Mouse (Mus musculus) A20 (cell line): Measurements from ENCODE around the gene Bag6.

Experiments used
- DNase-seq: peaks from one replicate; pipeline ENCODE4 v3.0.0-alpha.2; 2011; ENCODE audit warnings: low read depth, low spot score

The Bag6 gene

DNA sequence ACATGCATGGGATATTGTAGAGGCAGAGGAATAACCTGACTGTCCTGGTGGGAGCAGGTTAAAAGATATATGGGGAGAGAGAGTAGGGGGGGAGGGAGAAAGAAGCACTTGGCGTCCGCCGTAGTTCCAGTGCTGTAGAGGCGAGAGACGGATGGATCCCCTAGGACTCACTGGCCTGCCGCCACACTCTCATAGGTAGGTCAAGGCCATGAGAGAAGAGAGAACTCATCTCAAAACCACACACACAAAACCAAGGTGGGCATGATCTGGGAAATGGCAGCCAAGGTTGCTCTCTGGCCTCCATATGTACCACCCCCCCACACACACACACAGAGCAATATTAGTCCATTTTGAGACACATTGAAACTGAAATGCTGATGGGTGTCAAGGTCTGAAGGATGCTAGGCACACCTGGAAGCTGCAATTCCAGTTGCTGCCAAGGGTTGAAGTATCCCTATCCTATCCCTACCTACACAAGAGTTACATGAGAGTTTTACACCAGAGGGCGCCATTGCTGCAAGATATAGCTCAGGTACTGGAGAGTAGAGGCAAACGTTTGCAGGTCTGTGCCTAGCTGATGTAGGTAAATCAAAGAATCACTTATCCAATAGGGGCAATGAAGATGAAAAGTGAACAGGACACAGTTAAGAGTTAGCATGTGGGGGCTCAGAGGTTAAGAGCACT, 31.5 kb downstream of the Bag6 start:
- peak; percentile 88 for DNase-seq

DNA sequence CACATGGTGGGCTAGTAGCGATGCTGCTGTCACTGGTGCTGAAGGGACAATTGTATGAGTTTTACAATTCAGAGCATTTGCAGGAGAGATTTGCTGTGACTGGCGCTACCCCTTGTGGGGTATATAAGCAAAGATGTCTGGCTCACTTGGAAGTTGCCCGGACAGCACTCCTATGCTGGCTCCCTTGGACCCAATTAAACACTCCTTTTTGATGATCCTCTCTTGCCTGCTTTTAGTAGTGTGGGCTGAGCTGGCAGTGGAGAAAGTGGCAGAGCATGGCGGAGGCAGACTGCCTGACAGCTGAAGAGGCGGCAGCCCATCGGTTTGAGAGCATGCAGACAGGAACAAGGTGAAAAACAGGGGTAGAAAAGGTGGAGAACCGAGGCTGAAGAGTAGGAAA, 32.8 kb downstream of the Bag6 start:
- DNase-seq = no peak

DNA sequence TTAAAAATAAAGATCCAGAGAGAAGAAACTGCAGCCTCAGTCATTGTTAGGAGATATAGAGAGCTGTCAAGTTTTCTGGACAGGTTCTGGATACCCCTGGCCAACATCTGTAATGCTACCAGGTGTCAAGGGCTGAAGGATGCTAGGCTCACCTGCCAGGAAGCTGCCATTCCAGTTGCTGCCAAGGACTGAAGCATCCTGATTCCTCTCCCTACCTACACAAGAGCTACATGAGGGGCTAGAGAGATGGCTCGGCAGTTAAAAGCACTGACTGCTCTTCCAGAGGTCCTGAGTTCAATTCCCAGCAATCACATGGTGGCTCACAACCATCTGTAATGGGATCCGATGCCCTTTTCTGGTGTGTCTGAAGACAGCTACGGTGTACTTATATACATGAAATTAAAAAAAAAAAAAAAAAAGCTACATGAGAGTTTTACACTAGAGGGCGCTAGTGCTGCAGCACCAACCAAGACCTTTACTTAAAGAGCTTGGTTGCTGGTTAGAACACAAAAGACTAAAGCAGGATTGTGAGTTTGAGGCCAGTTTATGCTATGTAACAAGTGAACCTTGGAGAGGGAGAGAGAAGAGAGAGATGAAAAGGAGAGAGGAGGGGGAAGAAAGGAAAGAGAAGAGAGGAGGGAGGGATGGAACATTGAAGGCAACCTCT, 33.7 kb downstream of the Bag6 start:
- peak; percentile 84 for DNase-seq

DNA sequence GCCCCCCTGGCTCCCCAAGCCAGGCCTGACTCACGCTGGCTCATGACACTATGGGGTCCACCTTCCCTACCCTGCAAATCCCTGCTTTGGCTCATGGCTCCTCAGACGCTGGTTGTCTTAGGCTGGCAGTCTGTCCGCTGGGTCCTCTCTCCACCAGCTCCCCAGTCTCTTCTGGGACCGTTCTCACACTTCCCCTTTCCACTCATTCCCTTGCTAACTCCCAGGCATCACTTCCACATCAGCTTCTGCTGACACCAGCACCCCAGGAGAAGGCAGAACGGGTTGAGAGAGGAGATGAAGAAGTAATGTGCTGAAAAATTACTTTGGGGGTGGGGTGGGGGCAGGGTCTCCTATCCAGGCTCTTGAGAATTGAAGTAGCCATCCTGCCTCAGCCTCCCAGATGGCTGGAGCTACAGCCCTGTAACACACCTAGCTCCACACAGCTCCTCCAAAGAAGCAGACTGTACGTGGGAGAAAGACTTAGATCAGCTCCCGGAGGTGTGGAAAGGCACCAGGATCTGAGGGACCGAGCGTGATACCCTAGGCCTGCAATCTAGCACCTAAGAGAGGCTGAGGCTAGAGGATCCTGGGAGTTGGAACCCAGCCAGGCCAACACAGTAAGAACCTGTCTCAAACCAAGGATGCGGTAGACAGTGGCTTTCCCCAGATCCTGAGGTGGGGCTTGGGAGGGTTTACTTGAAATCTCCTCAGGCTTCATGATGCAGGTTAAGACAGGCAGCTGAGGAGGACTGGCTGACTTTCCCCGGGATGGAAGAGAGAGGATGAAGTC, 37.7 kb downstream of the Bag6 start:
- DNase-seq = peak; percentile 73

DNA sequence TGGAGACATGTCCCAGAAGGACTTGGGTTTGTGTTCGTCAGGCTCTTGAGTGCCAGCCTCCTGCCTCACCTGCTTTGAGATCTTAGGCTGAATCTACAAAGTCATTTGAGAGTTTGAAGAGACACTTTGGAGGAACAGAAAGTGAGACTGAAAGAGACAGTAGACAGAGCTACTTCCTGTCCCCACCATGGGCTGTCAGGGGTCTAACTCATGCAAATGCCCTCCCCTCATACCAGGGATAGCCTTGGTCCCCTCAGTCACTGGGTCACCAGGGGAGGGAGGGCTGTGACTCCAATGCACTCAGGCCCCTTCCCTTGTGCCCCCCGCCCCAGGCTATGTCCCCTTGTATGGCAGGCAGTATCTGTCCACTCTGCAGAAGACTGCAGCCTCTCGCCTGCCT, 38.4 kb downstream of the Bag6 start:
- peak; percentile 91 for DNase-seq

DNA sequence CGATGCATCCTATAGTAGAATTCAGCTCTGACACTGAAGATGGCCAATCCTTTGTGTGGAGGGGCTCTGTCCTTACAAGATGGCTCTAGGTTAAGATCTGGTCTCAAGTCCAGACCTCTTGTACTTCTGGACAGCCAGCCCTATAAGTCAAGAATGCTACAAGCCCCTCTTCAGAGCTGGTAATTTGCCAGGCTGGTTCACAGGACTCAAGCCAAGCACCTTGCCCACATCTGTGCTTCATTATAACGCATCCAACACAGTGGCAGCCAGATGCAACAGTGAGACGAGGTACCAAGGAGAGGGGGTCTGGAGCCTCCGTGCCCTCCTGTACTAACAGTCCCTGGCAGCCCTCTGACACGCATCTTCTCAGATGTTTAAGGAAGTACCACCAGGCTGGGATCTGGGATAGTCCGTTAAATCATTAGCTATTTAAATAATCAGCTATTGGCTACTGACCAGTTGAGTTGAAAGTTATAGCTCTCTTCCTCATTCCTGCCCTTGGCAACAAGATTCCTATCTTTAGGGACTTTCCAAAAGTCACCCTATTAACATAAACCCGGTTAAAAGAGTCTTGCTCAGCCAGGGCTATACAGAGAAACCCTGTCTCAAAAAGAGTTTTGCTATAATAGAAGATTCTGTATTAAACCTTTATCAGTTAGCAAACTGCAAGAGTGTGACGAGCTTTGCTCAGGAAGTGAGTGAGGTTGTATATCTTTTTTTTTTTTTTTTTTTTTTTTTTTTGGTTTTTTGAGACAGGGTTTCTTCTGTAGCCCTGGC, 39.4 kb downstream of the Bag6 start:
- DNase-seq = peak; percentile 74

DNA sequence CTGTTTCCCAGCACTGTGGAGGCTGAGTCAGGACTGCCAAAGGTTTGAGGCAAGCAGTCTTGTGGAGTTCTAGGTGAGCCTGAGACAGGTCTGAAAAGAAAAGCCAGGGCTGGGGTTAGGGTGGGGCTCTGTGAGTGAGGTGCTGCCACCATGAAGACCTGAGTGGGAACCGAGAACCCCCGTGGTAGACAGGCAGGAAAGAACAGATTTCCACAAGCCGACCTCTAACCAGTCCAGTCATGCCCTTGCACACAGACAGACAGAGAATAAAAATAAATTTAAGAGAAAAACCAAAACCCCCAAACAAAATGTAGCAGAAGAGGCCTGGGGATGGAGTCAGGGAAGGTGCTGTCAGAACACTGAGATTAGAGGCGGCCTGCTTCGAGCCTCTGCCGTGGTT, 40.4 kb downstream of the Bag6 start:
- DNase-seq = no peak

DNA sequence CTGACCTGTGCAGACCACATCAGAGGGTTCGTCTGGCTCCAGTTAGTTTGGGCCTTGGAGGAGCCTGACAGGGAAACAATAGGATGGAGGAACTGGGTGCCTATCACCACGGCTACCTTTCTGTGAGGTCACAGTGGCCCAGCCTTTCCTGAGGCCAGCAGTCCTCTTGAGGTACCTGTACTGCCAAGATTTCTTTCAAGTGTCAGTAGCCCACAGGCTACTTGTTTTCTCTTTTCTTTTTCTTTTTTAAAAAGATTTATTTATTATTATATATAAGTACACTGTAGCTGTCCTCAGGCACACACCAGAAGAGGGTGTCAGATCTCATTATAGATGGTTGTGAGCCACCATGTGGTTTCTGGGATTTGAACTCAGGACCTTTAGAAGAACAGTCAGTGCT, 41.0 kb downstream of the Bag6 start, which contains the start of gene Aif1:
TSS of gene Aif1 (minus strand) at position 101 of the 400 bp plus-strand sequence.
- DNase-seq = no peak

DNA sequence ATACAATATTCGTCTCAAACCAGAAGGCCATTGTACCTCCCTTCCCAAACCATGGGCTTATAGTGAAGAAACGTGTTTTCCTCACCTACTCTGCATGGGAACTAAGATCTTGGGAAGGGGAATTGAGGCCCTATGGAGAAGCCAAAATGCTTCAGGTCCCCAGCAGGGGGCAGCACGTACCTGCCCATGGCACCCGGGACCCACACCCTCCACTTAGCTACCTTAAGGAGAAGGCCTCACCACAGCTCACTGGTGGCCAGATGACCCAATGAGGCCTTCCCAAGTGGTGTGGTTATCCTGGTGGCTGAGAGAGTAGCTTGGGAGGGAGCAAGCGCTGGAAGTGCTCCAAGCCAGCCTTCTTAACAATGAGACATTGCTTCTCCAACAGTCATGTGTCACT, 43.5 kb downstream of the Bag6 start:
- DNase-seq = peak; percentile 85

DNA sequence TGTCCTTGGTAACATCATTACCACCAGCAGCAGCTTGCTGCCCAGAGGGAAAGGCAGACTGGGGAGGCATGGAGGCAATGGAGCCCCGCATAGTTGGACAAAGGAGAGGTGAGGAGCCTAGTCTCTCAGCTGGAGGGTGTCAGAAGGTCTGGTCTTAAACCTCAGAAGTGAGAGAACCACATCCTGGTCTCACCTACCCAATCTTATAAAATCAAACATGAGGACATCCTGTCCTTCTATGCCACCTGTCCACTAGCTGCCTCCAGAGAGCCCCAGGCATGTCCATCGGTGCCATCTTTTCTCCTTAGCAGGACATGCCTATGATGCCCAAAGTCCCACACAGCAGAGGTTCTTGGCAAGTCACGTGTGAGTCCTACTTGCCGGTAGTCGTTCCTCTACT, 45.1 kb downstream of the Bag6 start:
- no peak for DNase-seq

DNA sequence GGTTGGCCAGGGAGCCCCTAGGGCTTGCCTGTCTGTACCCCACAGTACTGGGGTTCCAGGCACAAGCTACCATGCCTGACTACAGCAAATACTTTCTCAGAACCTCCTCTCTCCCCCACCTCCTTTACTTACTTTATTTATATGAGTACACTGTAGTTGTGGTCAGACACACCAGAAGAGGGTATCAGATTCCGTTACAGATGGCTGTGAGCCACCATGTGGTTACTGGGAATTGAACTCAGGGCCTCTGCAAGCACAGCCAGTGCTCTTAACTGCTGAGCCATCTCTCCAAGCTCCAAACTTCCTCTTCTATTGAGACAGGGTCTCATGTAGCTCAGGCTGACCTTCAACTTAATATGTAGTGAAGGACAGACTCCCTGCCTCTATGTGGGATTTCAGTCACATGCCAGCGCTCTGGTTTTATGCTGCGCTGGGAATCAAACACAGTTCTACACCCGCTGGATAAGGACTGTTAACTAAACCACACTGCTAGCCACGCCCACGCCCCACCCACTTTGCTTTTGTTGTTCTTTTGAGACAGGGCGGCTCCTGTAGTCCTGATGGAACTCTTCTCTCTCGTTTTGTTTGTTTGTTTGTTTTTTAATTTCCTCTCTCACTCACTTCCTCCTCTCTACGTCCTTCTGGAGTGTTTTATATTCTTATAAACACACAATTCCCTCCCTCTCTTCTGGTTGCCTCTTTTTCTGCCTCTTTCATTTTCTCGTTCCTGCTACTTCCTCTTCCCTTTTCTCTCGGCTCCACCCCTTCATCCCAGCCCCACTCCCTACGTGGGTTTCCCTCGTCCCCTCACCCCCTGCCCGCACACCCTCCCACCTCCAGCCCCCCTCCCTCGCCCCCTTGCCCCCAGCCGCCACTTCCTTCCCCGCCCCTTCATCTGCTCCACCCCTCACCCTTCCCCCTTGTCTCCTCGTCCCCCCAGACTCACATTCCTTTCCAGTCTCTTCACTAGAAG, 50.9 kb downstream of the Bag6 start:
- peak; percentile 91 for DNase-seq

DNA sequence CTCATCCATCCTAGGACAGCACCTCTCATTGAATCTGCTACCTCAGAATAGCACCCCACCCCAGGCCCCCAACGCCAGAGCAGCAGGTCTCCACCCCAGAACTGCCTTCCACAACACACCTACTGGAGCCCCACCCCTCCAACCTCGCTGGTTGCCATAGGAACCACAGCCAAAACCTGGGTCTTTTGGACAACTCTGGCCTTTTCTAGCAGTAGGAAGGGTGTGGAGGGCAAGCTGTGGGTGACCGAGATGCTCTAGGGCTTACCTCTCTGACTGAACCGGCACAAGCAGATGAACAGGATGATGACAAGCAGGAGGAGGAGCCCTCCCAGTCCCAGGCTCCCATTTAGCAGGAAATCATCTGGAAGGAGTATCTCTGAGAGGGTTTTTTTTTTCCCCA, 51.7 kb downstream of the Bag6 start:
- DNase-seq = peak; percentile 91

DNA sequence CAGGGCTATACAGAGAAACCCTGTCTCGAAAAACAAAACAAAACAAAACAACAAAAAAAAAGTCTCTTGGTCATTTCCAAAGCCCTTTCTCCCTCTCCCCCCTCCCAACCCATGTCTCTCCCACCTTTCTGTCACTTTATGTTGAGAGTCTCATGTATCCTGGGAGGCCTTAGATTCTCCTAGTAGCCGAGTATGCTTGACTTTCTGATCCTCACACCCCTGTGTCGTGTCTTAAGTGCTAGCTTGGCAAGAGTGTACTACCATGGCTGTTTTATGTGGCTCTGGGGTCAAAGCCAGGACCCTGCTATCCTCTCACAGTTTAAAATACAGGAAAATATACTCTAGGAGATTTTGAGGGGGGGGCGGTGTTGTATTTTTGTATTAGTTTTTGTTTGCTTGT, 52.4 kb downstream of the Bag6 start:
- DNase-seq = peak; percentile 69

DNA sequence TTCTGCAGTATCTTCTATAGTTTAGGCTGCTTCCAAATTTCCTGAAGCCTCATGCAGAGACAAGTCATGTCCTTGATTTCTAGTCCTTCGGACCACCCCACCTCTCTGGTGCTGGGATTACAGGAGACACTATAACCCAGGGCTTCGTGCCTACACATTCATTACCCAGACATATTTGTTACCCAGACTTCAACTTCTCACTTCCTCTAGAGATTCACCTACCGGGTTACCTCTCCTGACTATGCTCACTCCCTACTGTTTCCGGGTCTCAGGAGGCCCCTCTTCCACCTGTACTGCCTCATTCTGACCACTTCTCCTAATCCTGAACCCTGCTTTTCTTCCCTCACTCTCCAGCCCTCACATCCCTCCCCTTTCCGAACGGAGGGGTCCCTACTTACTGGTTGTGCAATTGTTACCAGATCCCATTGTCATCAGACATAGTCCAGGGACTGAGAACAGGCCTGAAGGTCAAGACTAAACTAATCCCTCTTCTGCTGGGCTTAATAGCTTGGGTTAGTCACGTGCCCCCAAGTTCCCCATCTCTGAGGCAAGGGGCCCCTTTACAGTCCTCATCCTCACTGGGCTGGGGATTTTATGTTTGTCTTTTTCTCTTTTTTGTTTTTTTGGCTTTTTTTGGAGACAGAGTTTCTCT, 53.1 kb downstream of the Bag6 start, which contains the start of gene Lst1:
TSS of gene Lst1 (minus strand) at position 481 of the 652 bp plus-strand sequence.
- peak; percentile 90 for DNase-seq

DNA sequence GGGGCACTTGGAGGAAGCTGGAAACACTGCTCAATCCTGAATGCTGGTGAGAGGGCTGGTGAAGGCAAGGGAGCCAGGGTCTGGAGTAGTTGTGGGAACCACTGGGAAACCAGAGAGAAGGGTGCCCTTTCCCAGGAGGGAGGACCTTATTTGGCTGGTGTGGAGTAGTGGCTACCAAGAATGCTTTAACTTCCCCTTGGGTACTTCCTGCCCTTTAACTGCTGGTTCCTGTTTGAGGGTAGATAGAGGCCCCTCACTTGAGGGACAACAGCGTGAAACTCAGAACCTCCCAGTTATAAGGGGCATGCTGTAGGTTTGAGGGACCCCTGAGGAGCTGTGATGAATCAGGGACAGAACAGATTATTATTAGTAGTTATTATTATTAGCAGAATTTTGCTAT, 54.2 kb downstream of the Bag6 start:
- peak; percentile 71 for DNase-seq

DNA sequence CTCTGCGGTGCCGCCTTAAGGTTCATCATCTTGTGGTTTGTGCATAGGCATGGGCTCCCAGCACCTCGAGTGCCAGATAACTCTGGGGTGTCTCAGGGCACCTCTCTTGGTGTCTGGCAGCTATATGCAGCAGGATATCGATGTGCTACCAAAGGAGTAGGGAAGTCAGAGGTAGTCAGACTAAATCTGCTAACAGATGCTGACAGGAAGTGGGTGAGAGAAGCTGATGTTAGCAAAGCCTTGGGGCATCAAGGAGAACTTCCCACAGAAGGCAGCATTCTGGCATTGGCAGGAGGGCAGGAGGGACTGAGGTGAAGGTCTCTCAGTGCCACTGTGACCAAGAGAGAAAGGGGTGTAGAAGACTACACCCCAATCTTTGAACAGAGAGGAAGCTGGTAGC, 55.1 kb downstream of the Bag6 start:
- peak; percentile 79 for DNase-seq

DNA sequence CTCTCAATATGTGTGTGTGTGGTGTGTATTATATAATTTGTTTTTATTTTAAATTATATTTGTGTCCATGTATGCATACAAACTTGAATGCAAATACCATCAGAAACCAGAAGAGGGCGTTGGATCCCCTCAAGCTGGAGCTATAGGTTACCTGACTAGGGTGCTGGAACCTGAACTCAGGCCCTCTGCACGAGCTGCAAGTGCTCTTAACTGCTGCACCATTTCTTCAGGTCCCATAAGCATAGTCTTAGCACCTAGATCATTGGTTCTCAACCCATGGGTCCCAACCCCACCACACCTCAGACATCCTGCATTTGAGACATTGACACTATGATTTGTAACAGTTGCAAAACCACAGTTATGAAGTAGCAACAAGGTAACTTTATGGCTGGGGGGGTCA, 56.7 kb downstream of the Bag6 start:
- DNase-seq = peak; percentile 60

DNA sequence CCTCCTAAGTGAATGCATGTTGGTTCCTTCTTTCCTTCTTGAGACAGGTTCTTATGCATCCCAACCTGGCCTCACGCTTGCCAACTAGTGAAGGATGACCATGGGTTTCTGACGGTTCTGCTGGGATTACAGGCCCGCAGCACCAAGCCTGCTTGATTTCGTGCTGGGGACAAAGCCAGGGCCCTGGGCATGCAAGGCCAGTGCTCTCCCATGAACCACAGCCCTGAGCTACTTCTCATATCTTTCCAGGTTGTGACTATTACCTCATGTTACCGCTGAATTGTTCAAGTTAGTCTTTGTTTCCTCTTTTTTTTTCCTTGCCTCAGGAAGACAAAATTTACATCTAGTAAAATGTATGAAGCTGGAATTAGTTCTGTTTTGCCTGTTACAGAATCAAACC, 57.9 kb downstream of the Bag6 start:
- peak; percentile 81 for DNase-seq

DNA sequence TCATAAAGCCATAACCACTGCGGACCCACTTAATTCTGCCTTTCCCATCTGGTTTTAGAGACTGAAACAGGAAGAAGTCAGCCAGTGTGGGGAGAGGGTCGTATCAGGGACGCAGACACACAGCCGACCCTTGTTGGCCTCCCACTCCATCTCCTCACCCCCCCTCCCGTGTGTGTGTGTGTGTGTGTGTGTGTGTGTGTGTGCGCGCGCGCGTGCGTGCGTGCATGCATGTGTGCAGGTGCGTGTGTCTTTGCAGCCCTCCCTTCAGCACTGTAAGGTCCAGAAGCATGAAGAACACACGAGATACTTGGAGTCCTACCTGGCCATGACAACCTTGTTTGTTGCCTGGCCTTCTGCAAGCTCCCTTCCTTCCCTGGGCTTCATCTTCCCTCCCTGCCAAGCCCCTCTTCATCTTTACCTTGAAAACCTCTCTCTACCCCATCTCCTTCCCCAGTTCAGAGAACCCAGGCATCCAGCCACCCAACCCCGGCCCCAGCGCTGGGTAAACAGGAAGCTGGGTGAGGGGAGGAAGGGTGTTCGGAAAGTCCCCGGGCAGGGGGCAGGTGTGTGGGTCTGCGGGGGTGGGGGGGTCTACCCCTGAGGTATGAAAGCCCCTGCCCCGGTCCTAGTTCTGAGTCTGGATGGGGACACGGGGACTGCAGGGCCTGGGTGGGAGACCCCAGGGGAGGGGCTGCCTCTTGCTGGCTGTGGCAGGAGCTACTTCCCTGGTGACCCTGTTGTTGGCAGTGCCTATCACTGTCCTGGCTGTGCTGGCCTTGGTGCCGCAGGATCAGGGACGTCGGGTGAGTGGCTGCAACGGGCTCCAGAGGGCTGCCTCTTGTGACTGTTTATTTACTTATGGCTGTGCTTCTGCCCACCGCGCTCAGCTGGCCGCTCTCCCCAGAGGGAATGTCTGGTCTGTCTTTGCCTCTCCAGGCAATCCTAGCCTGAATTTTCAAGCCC, 59.2 kb downstream of the Bag6 start, which contains the start of gene Ltb:
TSS of gene Ltb (plus strand) at position 559 of the 963 bp plus-strand sequence.
- DNase-seq = peak; percentile 96
